Mouse (Mus musculus): ENCODE results near the gene Erp27.

DNA sequence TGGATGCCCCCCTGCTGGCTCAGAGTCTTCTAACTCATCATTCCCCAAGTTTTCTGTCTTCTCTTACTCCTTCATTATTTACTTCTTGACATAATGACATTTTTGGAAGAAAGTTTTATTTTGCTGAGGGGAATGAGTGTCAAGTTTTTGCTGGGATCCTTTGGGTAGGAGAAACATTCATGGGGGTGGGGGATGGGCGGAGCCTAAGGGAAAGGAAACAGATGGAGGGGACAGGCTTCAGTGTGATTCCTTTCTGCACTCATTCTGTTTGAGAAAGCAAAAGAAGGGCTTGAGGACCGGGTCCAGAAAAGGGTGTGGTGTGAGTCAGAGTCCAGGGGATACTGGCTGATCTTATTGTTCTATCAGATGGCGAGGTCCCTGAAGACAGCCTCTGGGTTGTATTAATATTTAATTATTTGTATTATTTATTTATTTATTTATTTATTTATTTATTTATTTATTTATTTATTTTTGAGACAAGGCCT lies 38.5 kb downstream of the Erp27 start:
- no peak for TF ChIP-seq CTCF (IDR thresholded peaks at IDR 0.05 in 2 of 3, conservative IDR thresholded peaks at IDR 0.05 in 1 of 3; ENCODE audit: control insufficient read depth in 1 of 3, insufficient read depth in 1 of 3, low read depth in 2 of 3, low read length in 3 of 3, poor library complexity in 1 of 3, severe bottlenecking in 1 of 3)
- no peak for TF ChIP-seq EP300 (IDR thresholded peaks at IDR 0.05; ENCODE audit: low read depth in 1 of 2, low read length in 2 of 2)
- TF ChIP-seq CHD1 (IDR thresholded peaks at IDR 0.05; ENCODE audit: low read depth, low read length), result no peak
- TF ChIP-seq POLR2AphosphoS2 (IDR thresholded peaks at IDR 0.05; ENCODE audit: low read length), result no peak
